Mouse (Mus musculus): Measurements from ENCODE around the gene Nub1.

Gene Nub1

GRCm38 (mm10) chr5:24685366-24686093 lies at the start of gene Nub1:
Gene Nub1, plus strand, starts transcription at chr5:24685532.
- DNase-seq (ENCODE audit: low spot score) = peak; percentile 99

- no peak for DNase-seq (ENCODE audit: low spot score)
Measured at GRCm38 (mm10) chr5:24636987-24637386, 48.3 kb upstream of the Nub1 start.

GRCm38 (mm10) chr5:24638131-24638530 lies 47.2 kb upstream of the Nub1 start:
- no peak for DNase-seq (ENCODE audit: low spot score)

GRCm38 (mm10) chr5:24639081-24639480 lies 46.3 kb upstream of the Nub1 start:
- DNase-seq (ENCODE audit: low spot score) = no peak

GRCm38 (mm10) chr5:24645454-24645853 lies 39.9 kb upstream of the Nub1 start:
- DNase-seq (ENCODE audit: low spot score) = no peak

GRCm38 (mm10) chr5:24649231-24649630 lies 36.1 kb upstream of the Nub1 start:
- no peak for DNase-seq (ENCODE audit: low spot score)

- no peak for DNase-seq (ENCODE audit: low spot score)
Measured at GRCm38 (mm10) chr5:24649701-24650100, 35.6 kb upstream of the Nub1 start.

- DNase-seq (ENCODE audit: low spot score) = no peak
Measured at GRCm38 (mm10) chr5:24651356-24651755, 34.0 kb upstream of the Nub1 start.

GRCm38 (mm10) chr5:24651768-24652752 lies 33.3 kb upstream of the Nub1 start:
- peak; percentile 54 for DNase-seq (ENCODE audit: low spot score)

- no peak for DNase-seq (ENCODE audit: low spot score)
Measured at GRCm38 (mm10) chr5:24652780-24653179, 32.6 kb upstream of the Nub1 start.

GRCm38 (mm10) chr5:24654491-24654890 lies 30.8 kb upstream of the Nub1 start:
- no peak for DNase-seq (ENCODE audit: low spot score)

GRCm38 (mm10) chr5:24657113-24657512 lies 28.2 kb upstream of the Nub1 start:
- DNase-seq (ENCODE audit: low spot score) = no peak

GRCm38 (mm10) chr5:24659708-24660423 lies 25.5 kb upstream of the Nub1 start:
- DNase-seq (ENCODE audit: low spot score) = no peak

GRCm38 (mm10) chr5:24661457-24661856 lies 23.9 kb upstream of the Nub1 start:
- no peak for DNase-seq (ENCODE audit: low spot score)

GRCm38 (mm10) chr5:24674238-24674637 lies 11.1 kb upstream of the Nub1 start:
- peak; percentile 77 for DNase-seq (ENCODE audit: low spot score)

- no peak for DNase-seq (ENCODE audit: low spot score)
Measured at GRCm38 (mm10) chr5:24681436-24681835, 3.9 kb upstream of the Nub1 start.

GRCm38 (mm10) chr5:24684578-24685365 lies 560 bp upstream of the Nub1 start:
- peak; percentile 22 for DNase-seq (ENCODE audit: low spot score)

- peak; percentile 81 for DNase-seq (ENCODE audit: low spot score)
Measured at GRCm38 (mm10) chr5:24686176-24686575, 844 bp downstream of the Nub1 start.

GRCm38 (mm10) chr5:24686671-24687420 lies 1.5 kb downstream of the Nub1 start:
- peak; percentile 30 for DNase-seq (ENCODE audit: low spot score)

GRCm38 (mm10) chr5:24687696-24688095 lies 2.4 kb downstream of the Nub1 start:
- peak; percentile 23 for DNase-seq (ENCODE audit: low spot score)

GRCm38 (mm10) chr5:24696704-24697103 lies 11.4 kb downstream of the Nub1 start:
- no peak for DNase-seq (ENCODE audit: low spot score)
